Mouse (Mus musculus) hematopoietic stem cell, adult 5-6 weeks (primary cell): ENCODE results near the gene Kmt2a. TPM values are rescaled to one million over a fixed set of nuclear protein-coding genes. Genes with fewer than 3 reads are reported as not detected.

Source experiments
- ATAC-seq, 2 experiments: fragments of 125-278 bp in 1 of 2; replicated peaks in 1 of 2; 2 replicates each; pipeline ENCODE4 v1.8.0; 2016 to 2017; ENCODE audit warnings: inconsistent platforms in 2 of 2, mild to moderate bottlenecking in 2 of 2, moderate number of reproducible peaks in 2 of 2, low read depth in 1 of 2, moderate TSS enrichment in 1 of 2; ENCODE audit not compliant: low FRiP score in 2 of 2, poor library complexity in 2 of 2, severe bottlenecking in 2 of 2, insufficient read depth in 1 of 2, low TSS enrichment in 1 of 2
- total RNA-seq: library from RNA; stranded (forward); fragments of 172-1452, 232-1000 nt; gene quantifications from 2 replicates; pipeline ENCODE4 v1.2.3, GENCODE M21; 2017

The Kmt2a gene
- total RNA-seq, 1 experiment from 2014 or later: 22.9 TPM

DNA sequence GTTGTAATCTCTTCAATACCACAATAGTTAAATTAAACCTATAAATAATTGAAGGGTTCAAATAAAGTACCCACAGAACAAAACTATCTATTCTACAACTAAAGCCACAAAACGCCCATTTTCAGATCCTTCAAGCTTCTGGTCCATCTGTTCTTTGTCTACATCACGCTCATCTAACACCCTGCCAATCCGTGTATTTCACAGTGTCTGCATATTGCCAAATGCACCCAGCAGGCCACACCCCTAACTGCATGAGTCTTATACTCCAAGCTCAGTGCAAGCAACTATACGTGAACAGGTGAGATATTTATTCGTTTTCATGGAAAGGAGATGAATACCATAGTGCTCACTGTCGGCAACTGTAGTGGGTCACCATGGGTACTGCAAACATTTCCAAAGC, 25.9 kb downstream of the Kmt2a start:
- ATAC-seq: no peak

DNA sequence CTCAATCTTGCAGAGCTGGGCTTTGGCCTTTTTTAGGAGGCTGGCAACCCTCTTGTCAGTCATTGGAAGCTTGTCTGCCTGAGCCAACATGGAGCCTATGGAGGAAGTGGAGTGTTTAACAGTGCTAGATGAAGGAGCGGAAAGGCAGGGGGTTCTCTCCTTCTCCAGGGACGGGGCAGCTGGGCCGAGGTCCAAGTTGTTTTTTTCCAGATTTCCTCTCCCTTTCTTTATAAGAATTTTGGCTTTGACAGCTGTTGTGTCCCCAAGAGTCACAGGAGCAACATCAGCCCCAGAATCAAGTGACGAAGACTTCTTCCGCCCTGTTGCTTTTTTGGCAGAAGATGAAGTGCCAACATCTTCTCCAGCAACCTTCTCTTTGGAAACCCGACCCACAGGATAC, 33.6 kb downstream of the Kmt2a start:
- no peak for ATAC-seq

GRCm38 (mm10) chr9:44841241-44841640, 39.9 kb downstream of the Kmt2a start:
- ATAC-seq: peak; percentile 19 to 60; a peak in 1 of 4 replicates

DNA sequence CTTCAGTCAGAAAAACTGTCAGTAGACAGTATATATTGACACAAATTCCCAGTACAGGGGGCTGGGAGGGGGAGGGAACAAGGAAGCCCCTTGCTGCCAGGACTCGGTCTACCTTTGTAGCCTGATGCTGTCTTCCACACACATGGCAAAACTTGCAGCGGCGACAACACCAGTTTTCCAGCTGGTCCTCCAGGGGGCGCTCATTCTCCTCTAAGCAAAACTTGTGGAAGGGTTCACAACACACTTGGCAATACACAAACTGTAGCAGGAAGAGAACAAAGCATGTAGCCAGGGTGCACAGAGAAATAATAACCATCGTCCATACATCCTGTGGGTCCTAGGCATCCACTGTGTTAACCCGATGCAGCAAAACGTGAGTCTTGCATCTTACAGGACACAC, 44.7 kb downstream of the Kmt2a start:
- peak in 1 of 2 experiments; percentile 62; a peak in 1 of 4 replicates for ATAC-seq

GRCm38 (mm10) chr9:44832356-44832755, 48.7 kb downstream of the Kmt2a start:
- ATAC-seq: no peak

- ATAC-seq: no peak
Observed at GRCm38 (mm10) chr9:44830506-44830905, 50.6 kb downstream of the Kmt2a start.

DNA sequence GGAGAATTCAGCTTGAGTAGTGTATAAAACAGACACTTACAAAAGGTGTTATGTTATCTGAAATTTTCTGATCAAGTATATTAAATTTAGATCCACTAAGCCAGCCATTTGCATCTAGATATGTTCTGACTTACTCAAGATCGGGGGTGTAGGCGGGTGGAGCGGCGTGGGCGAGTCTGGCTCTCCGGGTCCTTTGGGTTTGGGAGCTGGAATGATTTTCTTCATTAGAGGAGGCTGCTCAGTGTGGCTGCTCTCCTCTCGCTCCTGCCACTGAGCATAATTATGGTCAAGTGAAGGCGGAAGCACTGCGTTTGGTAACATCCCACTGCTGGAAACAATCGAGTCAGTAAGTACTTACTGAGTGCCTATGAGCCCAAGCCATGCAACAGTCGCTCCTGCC, 52.2 kb downstream of the Kmt2a start:
- ATAC-seq: no peak

DNA sequence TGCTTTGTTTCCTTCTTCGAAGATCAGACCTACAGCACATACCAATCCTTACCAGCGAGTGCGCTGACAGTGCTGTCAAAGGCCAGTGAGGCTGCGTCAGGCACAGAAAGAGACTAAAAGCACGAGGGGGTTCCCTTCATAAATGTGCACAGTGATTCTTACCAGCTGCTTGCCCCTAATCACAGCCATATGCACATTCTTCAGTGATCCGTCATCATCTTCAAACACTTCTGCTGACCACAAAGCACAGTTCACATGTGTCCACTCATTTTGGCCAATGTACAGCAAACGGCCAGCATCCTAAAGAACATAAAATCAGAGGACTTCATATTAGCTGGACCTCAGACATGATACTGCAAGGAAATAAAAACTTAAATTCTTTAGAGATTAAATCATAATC, 54.4 kb downstream of the Kmt2a start:
- no peak for ATAC-seq

DNA sequence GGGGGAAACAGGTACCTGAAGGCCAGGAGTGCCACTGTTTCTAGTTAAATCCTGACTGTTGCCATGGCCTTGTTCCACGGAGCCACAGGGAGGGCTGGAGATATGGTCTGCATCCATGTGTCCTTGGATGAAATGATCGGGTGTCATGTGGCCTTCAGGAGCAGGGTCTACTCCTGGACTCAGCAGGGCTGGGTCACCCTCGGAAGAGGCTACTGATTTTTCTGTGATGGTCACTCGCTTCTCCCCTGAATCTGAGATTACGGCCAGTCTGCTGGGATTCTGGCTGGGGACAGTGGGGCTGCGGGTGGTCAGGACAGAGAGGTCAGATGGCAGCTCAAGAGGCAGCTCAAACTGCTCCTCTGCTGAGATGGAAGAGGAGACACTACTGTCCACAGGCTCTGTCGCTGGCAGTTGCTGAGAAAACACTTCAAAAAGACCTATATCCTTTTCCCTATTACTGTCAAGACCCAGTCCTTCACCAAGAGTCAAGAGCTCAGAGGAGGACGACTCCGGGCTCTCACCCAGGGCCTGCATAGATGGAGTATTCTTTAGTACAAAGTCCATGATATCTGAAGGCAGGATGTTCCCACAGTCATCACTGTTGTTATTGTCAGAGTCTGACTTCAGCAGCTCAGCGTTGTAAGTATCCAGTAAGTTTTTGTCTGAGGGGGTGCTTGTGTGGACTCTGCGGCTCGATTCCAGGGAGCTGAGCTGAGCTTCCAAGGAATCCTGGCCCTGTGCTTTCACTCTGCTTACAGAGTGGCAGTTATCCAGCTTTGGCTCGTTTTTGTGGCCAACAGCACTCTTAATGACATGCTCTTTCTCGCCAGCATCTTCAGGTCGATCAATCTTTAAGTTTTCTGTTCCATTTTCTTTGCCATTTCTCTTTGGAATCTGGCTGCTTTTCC, 60.9 kb downstream of the Kmt2a start:
- no peak for ATAC-seq

DNA sequence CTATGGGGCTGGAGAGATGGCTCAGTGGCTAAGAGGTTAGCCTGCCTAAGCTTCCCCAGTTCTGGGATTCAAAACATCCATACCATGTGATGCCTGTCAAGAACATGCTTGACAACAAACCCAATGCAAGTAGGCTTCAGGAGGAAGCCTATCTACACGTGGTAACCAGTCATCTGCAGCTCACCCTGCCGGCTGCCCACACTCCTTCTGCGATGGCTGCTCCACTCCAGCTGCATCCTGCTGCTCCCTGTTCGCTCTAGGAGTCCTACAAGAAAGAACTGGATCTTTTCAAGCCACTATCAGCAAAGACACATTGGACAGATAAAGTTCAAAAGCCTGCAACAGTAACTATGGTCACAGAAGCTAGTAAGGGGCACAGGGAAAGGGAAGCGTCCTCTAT, 63.6 kb downstream of the Kmt2a start:
- no peak for ATAC-seq

DNA sequence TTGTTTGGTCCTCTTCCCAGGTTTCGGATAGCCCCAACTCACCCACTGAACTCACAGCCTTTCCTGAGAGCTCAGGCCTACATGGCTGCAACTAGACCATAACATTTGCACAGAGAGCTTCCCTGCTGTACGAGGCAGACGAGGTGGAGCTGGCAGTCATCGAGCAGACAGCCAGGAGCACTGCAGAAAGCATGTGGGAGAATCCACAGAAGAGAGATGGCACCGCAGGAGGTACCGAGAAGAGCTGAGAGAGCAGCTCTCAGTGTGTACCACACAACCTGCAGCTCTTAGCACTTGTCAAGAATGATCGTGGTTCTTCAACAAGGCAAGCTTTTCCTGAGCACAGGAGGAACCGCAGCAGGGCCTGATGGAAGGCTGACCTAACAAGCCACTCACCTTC, 66.9 kb downstream of the Kmt2a start:
- ATAC-seq: no peak

GRCm38 (mm10) chr9:44810316-44810715, 70.8 kb downstream of the Kmt2a start:
- ATAC-seq: no peak

- ATAC-seq: no peak
Observed at GRCm38 (mm10) chr9:44807778-44808177, 73.3 kb downstream of the Kmt2a start.

DNA sequence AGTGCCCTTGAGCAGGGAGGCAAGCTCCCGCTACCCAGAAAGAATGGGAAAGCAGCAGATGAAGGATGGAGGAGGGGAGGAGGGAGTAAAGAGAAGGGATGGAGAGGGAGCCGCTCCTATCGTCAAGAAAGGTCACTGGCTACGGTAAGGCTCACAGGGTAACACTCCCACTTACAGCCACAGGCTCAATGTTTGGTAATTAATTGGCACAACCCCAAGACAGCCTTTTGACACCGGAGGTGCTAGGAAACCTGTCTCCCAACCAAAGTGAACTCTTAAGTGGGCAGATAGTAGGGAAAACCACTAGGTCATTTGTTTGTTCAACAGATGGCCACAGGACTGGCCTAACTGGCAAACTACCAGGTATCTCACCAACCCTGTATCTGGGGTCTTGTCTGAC, 74.0 kb downstream of the Kmt2a start:
- no peak for ATAC-seq

- ATAC-seq: no peak
Observed at GRCm38 (mm10) chr9:44805536-44805935, 75.6 kb downstream of the Kmt2a start.

DNA sequence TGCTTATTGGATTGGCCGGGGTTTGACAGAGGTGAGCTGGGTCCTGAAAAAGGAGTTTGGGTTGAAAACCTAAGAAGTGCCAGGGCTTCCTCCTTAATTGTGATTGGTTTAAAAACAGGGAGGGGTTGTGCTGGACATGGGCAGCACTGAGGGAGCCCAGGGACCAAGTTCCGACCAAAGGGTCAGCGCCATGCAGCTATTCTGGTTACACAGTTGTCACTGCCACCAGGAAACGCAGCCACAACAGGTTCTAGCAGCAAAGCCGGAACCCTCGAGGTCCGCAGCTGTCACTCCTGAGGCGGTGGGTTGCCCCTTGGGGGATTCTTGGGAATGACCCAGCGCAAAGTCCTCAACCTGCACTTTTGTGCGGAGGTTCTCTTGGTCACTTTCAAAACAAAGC, 76.4 kb downstream of the Kmt2a start:
- ATAC-seq: no peak

DNA sequence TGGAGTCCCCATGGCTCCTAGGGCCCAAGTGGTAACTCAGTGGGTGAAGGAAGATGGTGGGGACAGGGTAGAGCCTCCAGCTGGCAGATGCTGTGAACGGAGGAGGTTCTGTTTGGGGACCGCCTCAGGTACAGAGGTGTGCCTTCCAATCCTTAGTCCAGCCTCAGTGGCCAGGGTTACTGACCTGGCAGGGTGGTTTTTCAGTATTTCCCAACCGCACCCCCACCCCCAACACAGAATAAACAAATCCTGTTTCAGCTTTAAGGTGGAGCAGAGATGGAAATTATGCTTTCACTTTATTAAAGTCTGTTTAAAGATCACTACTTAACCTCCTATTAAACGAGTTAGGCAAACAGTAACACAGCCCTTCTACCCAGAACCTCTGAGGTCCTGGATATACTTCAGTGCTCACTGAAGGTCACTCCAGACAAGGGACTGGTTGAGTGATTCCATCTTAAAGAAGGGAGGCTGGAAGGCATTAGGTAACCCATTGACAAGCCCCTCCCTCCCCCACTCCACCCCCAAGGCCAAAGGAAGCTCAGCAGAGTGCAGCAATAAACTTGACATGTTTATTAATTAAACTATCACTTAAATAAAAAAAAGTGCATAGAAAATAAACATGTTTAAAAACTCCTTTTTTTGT, 78.2 kb downstream of the Kmt2a start, which contains the start of gene Ttc36:
TSS of gene Ttc36 (minus strand) at position 265 of the 643 bp plus-strand sequence.
- no peak for ATAC-seq

- no peak for ATAC-seq
Observed at GRCm38 (mm10) chr9:44801669-44802068, 79.4 kb downstream of the Kmt2a start.

GRCm38 (mm10) chr9:44799958-44800324, 81.2 kb downstream of the Kmt2a start:
- no peak for ATAC-seq
